Mouse (Mus musculus): ENCODE measurements around the gene Grin2c.
A peak's percentile ranks its signal among the peaks of the same experiment; 100 is the strongest.

The Grin2c gene

GRCm38 (mm10) chr11:115262954-115263353, 4.1 kb downstream of the Grin2c start:
- DNase-seq = no peak

DNA sequence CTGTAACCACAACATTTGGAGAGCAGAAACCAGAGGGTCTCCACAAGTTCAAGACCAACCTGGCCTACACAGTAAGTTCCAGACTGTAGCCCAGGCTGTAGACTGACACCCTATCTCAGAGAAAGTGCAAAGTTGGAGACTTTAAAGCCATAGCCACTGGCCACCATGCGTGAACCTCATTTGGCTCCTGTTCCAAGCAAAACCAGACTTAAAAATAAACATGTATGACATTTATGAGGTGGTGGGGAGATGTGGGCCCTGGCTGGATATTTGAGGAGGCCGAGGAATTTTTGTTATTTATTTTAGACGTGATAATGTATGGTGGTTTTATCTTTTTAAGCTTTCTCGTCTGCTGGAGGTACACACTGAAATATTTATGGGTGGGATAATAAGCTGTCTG, 7.9 kb downstream of the Grin2c start:
- no peak for DNase-seq

DNA sequence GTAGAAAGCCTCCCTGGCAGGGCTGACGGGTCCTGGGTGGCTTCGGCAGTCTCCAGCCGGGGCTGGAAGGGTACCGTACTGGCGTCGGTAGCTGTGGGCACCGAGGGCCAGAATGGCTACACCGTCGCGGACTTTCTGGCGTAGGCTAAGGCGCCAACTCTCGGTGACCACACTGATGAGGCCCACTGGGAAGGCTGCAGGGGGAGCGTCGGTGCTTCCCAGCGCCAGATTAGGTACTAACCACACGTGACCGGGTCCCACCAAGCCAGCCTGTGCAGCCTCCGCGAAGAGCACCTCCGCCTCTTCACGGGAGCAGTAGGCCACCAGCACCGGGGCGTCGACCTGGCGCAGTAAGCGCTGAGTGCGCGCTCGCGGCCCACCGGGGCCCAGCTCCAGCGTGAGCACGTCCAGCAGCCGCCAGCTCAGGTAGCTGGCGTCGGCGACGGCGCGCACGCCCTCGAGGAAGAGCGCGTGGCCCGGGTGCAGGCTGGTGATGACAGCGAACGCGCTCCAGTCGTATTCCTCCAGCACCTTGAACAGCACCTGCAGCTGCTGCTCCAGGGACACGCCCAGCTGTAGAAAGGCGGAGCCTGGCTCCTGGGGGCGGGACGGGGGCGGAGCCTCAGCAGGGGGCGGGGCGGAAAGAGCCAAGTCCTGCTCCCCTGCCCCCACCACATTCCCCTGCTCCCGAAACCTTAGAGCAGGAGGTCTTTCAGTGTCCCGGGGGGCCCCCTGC, 9.1 kb downstream of the Grin2c start:
- no peak for DNase-seq

DNA sequence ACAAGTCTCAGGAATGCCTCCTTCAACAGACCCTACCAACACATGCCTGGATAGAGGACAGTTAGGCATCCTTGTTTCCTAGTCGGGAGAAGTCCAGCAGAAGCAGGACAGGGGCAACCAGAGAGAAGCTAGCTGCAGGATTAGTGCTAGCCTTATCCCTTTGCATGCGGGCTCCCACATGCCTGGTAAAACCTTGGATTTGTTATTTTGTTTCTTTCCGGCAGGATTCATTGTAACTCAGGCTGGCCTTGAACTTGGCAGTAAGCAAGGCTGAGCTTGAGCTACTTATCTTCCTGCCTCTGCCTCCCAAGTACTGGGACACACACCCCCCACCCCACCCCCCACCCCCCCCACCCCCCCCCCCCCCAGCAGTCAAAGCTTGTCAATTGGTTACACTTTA, 15.8 kb downstream of the Grin2c start:
- DNase-seq = no peak

GRCm38 (mm10) chr11:115250405-115251090, 16.5 kb downstream of the Grin2c start:
- DNase-seq = no peak

DNA sequence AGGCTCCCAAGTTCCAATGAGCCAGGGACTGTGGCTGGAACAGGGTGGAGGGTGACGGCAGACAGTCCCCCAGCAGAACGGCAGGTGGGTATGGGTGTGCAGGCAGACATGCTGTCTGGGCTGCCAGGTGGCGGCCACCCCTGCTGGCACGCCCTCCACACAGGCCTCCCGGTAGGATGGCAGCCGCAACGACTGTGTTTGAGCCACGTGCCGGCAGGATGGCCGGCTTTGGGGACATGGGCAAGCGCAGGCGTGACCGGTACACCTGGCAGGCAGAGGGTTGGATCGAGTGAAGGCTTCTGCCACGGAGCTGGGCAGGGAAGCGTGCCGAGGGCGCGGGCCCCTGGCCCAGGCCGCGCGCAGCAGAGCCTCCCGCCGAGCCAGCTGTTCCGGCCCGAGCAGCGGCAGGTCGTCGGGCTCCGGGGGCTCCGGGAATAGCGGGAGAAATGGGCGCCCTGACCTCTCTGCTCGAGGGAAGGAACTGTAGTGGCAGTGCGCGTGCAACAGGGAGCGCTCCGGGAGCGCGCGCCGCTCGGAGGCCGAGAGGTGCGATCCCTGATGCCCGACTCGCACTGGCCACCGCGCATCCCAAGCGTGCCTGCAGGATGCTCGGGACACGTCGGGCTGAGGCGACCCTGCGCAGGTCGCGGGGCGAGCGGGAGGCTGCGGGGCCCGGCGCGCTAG, 17.2 kb downstream of the Grin2c start:
- no peak for DNase-seq

- no peak for DNase-seq
Measured at GRCm38 (mm10) chr11:115247945-115248344, 19.1 kb downstream of the Grin2c start.

DNA sequence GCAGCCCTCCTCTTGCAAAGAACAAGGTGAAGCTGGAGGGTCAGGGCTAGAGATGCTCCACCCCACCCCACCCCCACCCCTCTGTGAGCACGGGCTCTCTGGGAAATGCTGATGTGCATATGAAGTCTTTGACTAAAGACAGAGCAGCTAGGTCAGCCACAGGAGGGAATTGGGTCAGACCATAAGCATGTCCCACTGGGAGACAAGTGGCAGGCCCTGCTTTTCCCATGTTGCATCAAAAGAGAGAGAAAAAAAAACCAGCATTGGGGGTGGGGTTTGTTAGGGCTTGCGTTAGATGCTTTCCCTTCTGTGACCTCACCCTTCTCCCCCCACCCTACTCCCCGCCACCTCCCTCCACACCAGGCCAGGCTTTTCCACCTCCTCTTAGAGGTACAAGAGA, 19.8 kb downstream of the Grin2c start:
- DNase-seq = no peak

GRCm38 (mm10) chr11:115246386-115246785, 20.7 kb downstream of the Grin2c start:
- DNase-seq = no peak

DNA sequence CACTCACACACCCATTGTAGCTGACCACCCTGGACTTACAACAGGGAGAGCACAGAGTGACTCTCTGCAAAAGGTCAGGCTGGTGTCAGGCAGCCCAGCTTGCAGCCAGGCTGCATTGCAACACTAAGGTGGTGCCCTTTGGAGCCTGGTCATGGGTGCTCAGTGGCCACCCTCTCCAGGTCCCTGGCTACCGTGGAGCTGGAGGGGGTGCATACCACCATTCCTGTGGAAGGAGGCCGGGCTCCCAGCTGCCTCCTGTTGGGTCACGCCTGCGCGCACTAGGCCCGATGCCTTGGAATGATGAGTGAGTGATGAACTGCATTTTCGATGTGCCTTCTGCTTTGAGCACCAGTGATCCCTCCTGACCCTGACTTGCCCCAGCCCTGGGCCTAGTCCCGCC, 22.2 kb downstream of the Grin2c start:
- DNase-seq = peak; percentile 57

GRCm38 (mm10) chr11:115243783-115244182, 23.3 kb downstream of the Grin2c start:
- no peak for DNase-seq

DNA sequence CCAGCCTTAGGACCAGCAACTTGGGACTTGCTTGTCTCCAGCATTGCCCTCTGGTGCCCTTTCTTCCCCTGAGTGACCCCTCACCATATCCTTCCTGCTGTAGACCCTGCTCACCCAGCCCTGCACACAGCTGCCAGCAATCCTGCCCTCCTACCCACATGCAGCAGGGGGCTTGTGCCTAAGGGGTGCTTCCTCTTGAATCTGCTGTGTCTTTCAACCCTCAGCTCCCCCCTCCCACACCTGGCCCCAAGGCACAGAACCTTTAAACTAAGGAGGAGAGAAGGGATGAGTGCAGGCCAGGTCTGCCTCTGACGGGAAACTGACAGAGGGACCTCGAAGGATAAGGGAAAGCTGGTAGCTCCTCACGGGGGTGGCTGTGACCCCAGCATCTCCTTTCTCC, 24.3 kb downstream of the Grin2c start:
- no peak for DNase-seq

DNA sequence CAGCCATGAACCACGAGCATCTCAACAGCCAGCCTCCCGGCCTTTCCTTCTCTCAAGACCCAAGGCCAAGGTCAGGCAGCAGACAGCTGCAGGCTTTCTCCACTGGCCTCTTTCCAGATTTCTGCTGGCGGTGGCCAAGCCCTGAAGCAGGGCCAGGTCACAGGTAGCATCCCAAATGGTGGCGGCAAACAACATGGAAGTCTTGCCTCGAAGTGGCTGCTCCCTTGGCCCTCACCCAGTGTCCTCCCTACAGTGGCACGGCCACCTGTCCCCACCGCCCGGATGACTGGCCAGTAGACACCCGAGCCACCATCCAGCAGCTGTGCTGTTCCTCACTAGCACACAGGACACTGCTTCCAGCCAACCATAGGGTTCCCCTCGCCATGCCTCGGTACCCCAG, 25.6 kb downstream of the Grin2c start:
- no peak for DNase-seq

DNA sequence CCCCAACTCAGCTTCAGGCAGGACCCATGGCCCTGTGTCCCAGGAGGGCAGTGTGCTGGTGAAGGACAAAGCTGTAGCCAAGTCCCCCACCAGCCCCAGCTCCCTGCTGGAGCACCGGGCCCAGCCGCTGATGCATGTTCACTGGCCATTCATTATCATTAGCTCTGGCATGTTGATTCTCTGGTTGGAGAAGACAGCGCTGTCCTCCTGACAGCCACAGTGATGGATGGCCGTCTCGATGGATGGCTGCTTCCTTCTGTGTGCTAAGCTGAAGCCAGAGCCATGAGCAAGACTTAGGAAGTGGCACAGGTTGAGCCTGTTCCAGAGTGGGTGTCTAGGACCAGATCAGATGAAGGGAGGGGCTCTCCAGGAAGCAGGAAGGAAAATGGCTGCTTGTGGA, 30.5 kb downstream of the Grin2c start:
- no peak for DNase-seq

DNA sequence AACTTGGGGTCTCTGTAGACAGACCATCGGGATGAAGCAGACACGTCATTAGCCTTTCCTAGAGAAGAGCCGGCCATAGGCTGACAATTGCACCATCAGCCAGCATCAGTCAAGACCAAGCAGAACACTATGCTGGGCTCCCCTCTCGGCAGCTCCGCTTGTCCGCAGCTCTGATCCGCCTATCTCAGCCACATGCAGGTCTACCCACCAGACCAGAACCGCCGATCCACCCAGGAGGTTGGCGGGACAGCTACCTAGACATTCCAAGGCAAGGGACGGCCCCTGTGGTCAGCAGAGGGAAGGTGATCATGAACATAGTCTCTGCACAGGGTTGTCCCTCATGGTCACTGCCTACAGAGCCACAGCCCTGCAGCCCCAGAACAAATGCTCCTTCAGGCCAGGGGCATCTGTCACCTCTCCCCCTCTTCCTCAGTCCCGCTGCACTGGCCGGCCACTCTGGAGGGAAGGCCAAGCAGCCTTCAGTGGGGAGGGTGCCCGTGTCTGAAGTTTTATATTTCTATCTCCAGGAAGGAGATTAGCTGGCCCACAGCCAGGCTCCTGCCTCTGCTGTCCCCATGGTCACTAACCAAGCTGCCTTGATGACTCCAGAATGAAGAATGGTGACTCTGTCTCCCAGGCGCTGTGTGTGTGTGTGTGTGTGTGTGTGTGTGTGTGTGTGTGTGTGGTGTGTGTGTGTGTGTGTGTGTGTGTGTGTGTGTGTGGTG, 32.6 kb downstream of the Grin2c start:
- DNase-seq = no peak

GRCm38 (mm10) chr11:115233526-115234290, 33.3 kb downstream of the Grin2c start:
- peak; percentile 45 for DNase-seq

- no peak for DNase-seq
Measured at GRCm38 (mm10) chr11:115232889-115233288, 34.2 kb downstream of the Grin2c start.

DNA sequence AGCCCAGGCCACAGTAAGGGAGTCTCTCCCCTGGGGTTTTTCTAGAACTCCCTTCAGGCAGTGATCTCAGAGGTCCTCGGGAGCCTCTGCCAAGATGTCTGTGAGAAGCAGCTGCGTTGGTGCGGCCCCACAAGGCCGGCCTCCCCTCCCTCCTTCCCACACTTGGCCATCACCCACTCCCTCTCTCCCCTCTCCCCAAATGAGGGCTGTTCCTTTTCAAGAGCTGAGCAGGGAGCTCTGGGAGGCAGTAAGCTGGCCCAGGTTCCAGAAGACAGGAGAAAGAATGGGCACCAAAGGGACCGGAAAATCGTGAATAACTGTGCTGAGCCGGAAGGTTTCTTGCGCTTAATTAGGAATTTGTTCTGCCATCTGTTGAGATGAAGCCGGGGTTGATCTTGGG, 35.1 kb downstream of the Grin2c start:
- DNase-seq = no peak

DNA sequence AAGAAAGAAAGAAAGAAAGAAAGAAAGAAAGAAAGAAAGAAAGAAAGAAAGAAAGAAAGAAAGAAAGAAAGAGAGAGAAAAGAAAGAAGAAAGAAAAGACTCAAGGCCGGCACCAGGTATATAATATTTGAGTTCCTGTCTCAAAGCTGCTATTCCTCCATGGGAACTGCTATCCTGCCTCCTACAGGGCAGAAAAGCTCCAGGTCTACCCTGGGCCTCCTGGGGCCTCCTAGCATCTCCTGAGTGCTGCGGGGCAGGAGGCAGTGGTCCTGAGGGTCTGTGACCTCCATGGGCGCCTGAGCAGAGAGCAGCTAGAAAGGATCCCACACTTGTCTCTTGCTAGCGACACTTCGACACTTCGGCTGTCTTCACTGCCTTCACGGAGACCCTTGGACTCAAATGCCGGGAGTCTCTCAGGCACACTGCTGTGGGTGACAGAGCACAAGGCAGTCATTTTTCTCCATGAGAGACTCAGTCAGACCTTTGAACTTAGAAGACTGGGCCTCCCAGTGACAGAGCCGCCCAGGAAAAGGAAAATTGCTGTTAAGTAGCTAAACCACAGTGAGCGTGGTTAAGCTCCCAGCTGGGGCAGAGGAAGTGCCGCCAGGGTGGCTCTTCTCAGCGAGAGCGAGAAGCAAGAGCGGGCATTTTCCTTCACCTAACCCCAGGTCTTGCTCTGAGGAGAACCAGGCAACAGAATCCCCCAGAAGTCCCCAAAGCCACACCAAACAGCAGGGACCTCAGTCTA, 35.7 kb downstream of the Grin2c start:
- no peak for DNase-seq

DNA sequence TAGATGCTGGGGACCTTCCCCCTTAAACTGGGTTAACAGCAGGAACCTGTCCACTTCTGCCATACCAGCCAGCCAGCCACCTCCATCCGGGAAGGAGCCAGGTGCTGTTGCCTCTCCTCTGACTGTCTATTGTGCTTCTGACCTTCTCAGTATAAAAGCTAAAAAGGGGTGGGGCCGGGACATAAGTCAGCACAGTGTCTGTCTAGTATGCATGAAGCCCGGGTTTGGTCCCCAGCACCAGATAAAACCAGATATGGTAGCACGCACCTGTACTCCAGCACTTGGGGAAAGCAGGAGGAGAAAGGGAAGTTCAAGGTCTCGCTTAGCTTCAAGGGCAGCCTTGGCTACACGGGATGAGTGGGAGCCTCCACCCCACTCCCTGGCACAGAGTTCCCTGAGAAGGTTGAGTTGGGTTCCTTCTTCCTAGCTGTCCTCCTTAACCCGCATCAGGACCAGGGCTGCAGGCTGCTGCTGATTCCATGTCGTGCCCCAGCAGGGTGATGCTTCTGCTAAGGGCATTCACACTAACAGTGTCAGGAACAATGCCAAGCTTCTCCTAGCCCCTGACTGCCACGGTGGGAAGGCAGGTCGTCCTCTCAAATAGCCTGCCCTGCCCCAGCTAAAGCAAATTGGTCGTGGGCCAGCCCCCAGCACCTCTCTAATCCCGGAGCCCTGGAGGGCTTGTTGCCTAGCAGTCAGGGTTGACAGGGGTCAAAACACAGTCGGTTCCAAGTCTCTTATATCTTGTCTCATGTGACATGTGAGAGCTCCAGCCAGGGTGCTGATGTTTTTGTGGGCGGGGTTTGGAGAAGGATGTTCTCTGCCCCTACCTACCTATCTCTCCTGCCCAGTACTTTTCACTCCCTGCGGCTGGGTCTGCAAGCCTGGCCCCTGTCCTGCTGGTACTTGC, 37.8 kb downstream of the Grin2c start:
- DNase-seq = no peak

DNA sequence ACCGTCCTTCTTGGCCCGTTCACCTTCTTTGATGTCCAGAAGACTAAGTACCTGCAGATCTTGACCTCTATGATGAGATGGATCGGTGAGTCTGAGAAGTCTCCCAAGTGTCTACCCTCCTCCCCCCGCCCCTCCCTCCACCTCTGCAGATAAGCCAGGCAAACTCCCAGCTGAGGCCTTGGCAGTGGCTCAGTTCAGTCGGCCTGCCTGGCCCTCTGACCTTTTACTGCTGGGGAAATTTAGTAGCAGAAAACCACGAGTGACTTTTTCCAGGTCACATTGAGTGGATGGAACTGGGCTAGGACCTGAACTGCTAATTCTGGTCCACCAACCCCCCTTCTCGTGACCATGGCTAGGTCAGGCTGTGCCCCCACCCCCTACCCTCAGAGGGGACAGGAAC, 38.6 kb downstream of the Grin2c start:
- DNase-seq = no peak
